Mouse (Mus musculus): ENCODE measurements around the gene Abcg8. TPM values are rescaled to one million over a fixed set of nuclear protein-coding genes. Genes with fewer than 3 reads are reported as not detected.

Abcg8 gene
- total and polyA plus RNA-seq, 3 experiments: 0.04 TPM; not detected in 2

DNA sequence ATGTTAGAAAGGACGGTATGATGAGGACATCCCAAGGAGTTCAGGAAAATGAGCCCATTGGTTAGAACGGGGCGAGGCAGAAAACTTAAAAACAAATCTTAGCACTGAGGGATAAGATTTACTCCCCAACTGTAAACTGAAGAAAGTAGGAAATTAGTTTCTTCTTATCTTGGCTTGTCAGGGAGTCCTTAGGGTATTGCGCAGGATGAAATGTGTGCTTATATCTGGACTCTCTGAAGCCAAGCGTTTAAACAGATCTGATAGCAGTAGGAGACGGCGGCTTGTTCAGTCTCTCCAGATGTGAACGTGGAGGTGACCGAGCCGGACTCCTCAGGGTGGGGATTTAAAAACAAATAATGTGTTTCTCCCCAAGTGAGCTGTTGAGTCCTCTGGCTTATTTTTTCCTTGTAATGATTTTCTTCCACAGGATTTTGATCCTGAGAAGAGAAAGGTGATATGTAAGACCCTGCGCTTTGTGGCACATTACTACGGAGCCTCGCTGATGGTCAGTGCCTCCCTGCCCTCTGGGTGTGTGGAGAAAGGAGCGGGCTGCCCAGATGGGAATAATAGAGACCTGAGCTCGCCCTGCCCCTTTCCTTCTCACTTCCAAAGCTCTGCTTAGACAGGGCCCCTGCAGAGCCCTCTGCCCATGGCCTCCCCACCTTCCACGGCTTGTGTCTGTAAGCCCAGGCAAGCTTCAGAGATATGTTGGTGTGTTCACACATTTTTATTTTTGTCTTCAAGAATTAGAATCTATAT is 31.6 kb upstream of the Abcg8 start:
- Histone ChIP-seq H3K27ac (ENCODE audit: insufficient read depth, low read depth) (no peak overlapping the region), H3K79me2 (replicated peaks; ENCODE audit: control insufficient read depth, extremely low read depth, insufficient read depth, poor library complexity, severe bottlenecking) (no peaks in the 10 kb centered on the region), H3K4me1 (ENCODE audit: control insufficient read depth in 1 of 2, insufficient read depth in 2 of 2) (peaks cover 6 to 9% of the 10 kb centered on the region in 2 experiments), H3K9ac (ENCODE audit: insufficient read depth, low read depth) (no peak overlapping the region), H3K4me3 (replicated peaks in 1 of 3; ENCODE audit: low read depth in 2 of 3, low read length in 2 of 3, poor library complexity in 1 of 3) (no peak overlapping the region), H3K9me3 (replicated peaks; ENCODE audit: low read length) (no peaks in the 10 kb centered on the region), H3K27me3 (replicated peaks) (no peaks in the 10 kb centered on the region), H3K36me3 (replicated peaks in 1 of 2; ENCODE audit: control insufficient read depth in 1 of 2, insufficient read depth in 1 of 2, low read length in 1 of 2) (peaks cover 4 to 16% of the 10 kb centered on the region in 2 experiments), H3K4me2 (ENCODE audit: insufficient read depth, low read depth, poor library complexity, severe bottlenecking) (no peak overlapping the region)
- DNase-seq (ENCODE audit: extremely low read depth): no peak
- dilution Hi-C loops (cut with MboI; ENCODE audit: extremely low pct_ligation_motif_present, extremely low pct_unique_long_range_greater_than_20kb, low sequenced_read_pairs): no loop called here
- TF ChIP-seq ZMIZ1 (IDR thresholded peaks at IDR 0.05; ENCODE audit: low read depth, low read length): no peak
- TF ChIP-seq SIN3A (IDR thresholded peaks at IDR 0.05; ENCODE audit: low read length): no peak
- no peak for TF ChIP-seq TBP (conservative IDR thresholded peaks at IDR 0.05; ENCODE audit: low read depth, low read length)
- TF ChIP-seq NELFE (IDR thresholded peaks at IDR 0.05; ENCODE audit: low read depth, low read length): no peak
- no peak for TF ChIP-seq IRF4 (IDR thresholded peaks at IDR 0.05; ENCODE audit: low read depth, low read length)
- no peak for TF ChIP-seq POLR2A (IDR thresholded peaks at IDR 0.05; ENCODE audit: low read depth, low read length)
- TF ChIP-seq PAX5 (IDR thresholded peaks at IDR 0.05; ENCODE audit: low read length): no peak
- no peak for TF ChIP-seq MXI1 (IDR thresholded peaks at IDR 0.05; ENCODE audit: low read depth, low read length)
- TF ChIP-seq E2F4 (IDR thresholded peaks at IDR 0.05; ENCODE audit: insufficient replicate concordance, low read depth, low read length): no peak
- TF ChIP-seq KAT2A (IDR thresholded peaks at IDR 0.05; ENCODE audit: insufficient replicate concordance, low read length): no peak
- in situ Hi-C loops (cut with MboI; ENCODE audit: low pct_ligation_motif_present, low pct_unique_long_range_greater_than_20kb, low sequenced_read_pairs): no loop called here

DNA sequence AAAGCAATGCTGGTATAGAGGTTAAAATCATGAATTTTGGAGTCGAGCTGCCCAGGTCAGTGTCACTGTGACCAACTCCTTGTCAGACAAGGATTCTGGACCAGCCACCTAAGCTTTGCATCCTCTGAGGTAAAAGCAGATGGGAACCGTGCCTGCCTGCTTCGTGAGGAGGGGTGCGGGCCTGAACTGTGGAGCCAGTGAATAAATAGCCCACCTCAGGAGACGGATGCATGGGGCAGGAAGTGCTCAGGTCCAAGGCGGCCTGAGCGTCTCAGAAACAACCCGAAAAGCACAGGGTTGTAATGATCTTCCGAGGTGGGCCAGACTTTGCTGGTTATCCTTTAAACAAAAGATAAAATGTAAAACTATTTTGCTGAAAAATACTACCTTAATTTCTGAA is 31.0 kb upstream of the Abcg8 start:
- no peak for TF ChIP-seq UBTF (IDR thresholded peaks at IDR 0.05; ENCODE audit: low read depth, low read length)
- no peak for TF ChIP-seq NRF1 (IDR thresholded peaks at IDR 0.05; ENCODE audit: low read depth, low read length)
- no peak for TF ChIP-seq ELF1 (IDR thresholded peaks at IDR 0.05; ENCODE audit: low read depth, low read length)
- TF ChIP-seq MXI1 (IDR thresholded peaks at IDR 0.05; ENCODE audit: low read depth, low read length): no peak
- no peak for TF ChIP-seq NELFE (IDR thresholded peaks at IDR 0.05; ENCODE audit: low read depth, low read length)
- TF ChIP-seq PAX5 (IDR thresholded peaks at IDR 0.05; ENCODE audit: low read length): no peak
- TF ChIP-seq E2F4 (IDR thresholded peaks at IDR 0.05; ENCODE audit: insufficient replicate concordance, low read depth, low read length): no peak
- no peak for TF ChIP-seq CHD2 (IDR thresholded peaks at IDR 0.05; ENCODE audit: low read length)
- TF ChIP-seq SMC3 (IDR thresholded peaks at IDR 0.05; ENCODE audit: low read depth, low read length): no peak
- no peak for TF ChIP-seq SIN3A (IDR thresholded peaks at IDR 0.05; ENCODE audit: low read length)
- no peak for TF ChIP-seq RAD21 (IDR thresholded peaks at IDR 0.05; ENCODE audit: low read depth, low read length)
- TF ChIP-seq CTCF (conservative IDR thresholded peaks at IDR 0.05 in 1 of 2, IDR thresholded peaks at IDR 0.05 in 1 of 2; ENCODE audit: low read depth in 2 of 2, low read length in 2 of 2): no peak
- no peak for TF ChIP-seq BHLHE40 (IDR thresholded peaks at IDR 0.05; ENCODE audit: low read depth, low read length)
- no peak for TF ChIP-seq ZNF384 (IDR thresholded peaks at IDR 0.05; ENCODE audit: low read depth, low read length)
- TF ChIP-seq CHD1 (IDR thresholded peaks at IDR 0.05; ENCODE audit: low read depth, low read length): no peak
- no peak for TF ChIP-seq USF2 (conservative IDR thresholded peaks at IDR 0.05; ENCODE audit: low read depth, low read length)
- TF ChIP-seq ZMIZ1 (IDR thresholded peaks at IDR 0.05; ENCODE audit: low read depth, low read length): no peak
- no peak for TF ChIP-seq GABPA (IDR thresholded peaks at IDR 0.05; ENCODE audit: insufficient replicate concordance, low read depth, low read length)
- TF ChIP-seq MYC (IDR thresholded peaks at IDR 0.05; ENCODE audit: low read depth, low read length): no peak
- Histone ChIP-seq H3K27ac (ENCODE audit: insufficient read depth, low read depth) (no peak overlapping the region), H3K9me3 (replicated peaks; ENCODE audit: low read length) (no peaks in the 10 kb centered on the region), H3K9ac (ENCODE audit: insufficient read depth, low read depth) (no peak overlapping the region), H3K4me1 (ENCODE audit: control insufficient read depth in 1 of 2, insufficient read depth in 2 of 2) (peaks cover 6 to 9% of the 10 kb centered on the region in 2 experiments), H3K4me2 (ENCODE audit: insufficient read depth, low read depth, poor library complexity, severe bottlenecking) (no peak overlapping the region), H3K79me2 (replicated peaks; ENCODE audit: control insufficient read depth, extremely low read depth, insufficient read depth, poor library complexity, severe bottlenecking) (no peaks in the 10 kb centered on the region), H3K27me3 (replicated peaks) (no peaks in the 10 kb centered on the region), H3K4me3 (replicated peaks in 1 of 3; ENCODE audit: low read depth in 2 of 3, low read length in 2 of 3, poor library complexity in 1 of 3) (no peak overlapping the region), H3K36me3 (replicated peaks in 1 of 2; ENCODE audit: control insufficient read depth in 1 of 2, insufficient read depth in 1 of 2, low read length in 1 of 2) (peaks cover 4 to 20% of the 10 kb centered on the region in 2 experiments)
- in situ Hi-C loops (cut with MboI; ENCODE audit: low pct_ligation_motif_present, low pct_unique_long_range_greater_than_20kb, low sequenced_read_pairs) (no loop called here), dilution Hi-C loops (cut with MboI; ENCODE audit: extremely low pct_ligation_motif_present, extremely low pct_unique_long_range_greater_than_20kb, low sequenced_read_pairs) (no loop called here)
- DNase-seq (ENCODE audit: extremely low read depth): no peak
